Mouse (Mus musculus) spleen, adult 2 months (tissue): ENCODE results near the gene Olah. TPM values are rescaled to one million over a fixed set of nuclear protein-coding genes. Genes with fewer than 3 reads are reported as not detected.

Source experiments
- DNase-seq, 2 experiments: peaks; one replicate each; pipeline versions ENCODE4 v3.0.0 to v3.0.0-alpha.2; 2012 to 2021; ENCODE audit warnings: low spot score in 2 of 2, low read depth in 1 of 2
- H3K27ac ChIP-seq: fragments of 200-500 bp; 2 replicates; pipeline ENCODE4 v1.5.1; 2012; ENCODE audit warnings: low read length, inconsistent platforms; ENCODE audit not compliant: insufficient read depth
- H3K27me3 ChIP-seq: fragments of 200-500 bp; 2 replicates; pipeline ENCODE4 v1.6.1; 2012; ENCODE audit warnings: mild to moderate bottlenecking, moderate library complexity, low read length, inconsistent platforms; ENCODE audit not compliant: control insufficient read depth, insufficient read depth
- H3K36me3 ChIP-seq: fragments of 200-500 bp; 2 replicates; pipeline ENCODE4 v1.6.1; 2012; ENCODE audit warnings: mild to moderate bottlenecking, low read length, inconsistent platforms; ENCODE audit not compliant: control insufficient read depth, insufficient read depth
- H3K4me1 ChIP-seq: fragments of 200-500 bp; 2 replicates; pipeline ENCODE4 v1.6.1; 2011; ENCODE audit warnings: inconsistent platforms; ENCODE audit not compliant: control insufficient read depth, insufficient read depth, insufficient read length
- H3K4me3 ChIP-seq: fragments of 200-500 bp; 2 replicates; pipeline ENCODE4 v1.5.1; 2011; ENCODE audit warnings: mild to moderate bottlenecking, inconsistent platforms; ENCODE audit not compliant: insufficient read depth, insufficient read length; ENCODE audit errors: extremely low read depth
- CTCF ChIP-seq: fragments of 200-500 bp; IDR thresholded peaks from 2 replicates; pipeline ENCODE4 v1.5.1; 2011; ENCODE audit warnings: mild to moderate bottlenecking, inconsistent platforms; ENCODE audit not compliant: insufficient read depth, insufficient read length, insufficient replicate concordance; ENCODE audit errors: extremely low read depth
- POLR2A ChIP-seq: fragments of 200-500 bp; IDR thresholded peaks from 2 replicates; pipeline ENCODE4 v1.6.1; 2011; ENCODE audit warnings: low read depth, low read length, inconsistent platforms
- WGBS: fragments of 180-500 bp; shearing (Covaris S2); methylation state at CpG from one replicate; pipeline ENCODE4 v1.1.7; 2018; 5-methylcytosine and 5-hydroxymethylcytosine counted together
- polyA plus RNA-seq: library from polyadenylated mRNA; depleted of rRNA; stranded (reverse); fragments of >200 nt; gene quantifications from 2 replicates; pipeline ENCODE4 v1.2.3, GENCODE M21; 2012

The Olah gene
- polyA plus RNA-seq, 1 experiment, result not detected

DNA sequence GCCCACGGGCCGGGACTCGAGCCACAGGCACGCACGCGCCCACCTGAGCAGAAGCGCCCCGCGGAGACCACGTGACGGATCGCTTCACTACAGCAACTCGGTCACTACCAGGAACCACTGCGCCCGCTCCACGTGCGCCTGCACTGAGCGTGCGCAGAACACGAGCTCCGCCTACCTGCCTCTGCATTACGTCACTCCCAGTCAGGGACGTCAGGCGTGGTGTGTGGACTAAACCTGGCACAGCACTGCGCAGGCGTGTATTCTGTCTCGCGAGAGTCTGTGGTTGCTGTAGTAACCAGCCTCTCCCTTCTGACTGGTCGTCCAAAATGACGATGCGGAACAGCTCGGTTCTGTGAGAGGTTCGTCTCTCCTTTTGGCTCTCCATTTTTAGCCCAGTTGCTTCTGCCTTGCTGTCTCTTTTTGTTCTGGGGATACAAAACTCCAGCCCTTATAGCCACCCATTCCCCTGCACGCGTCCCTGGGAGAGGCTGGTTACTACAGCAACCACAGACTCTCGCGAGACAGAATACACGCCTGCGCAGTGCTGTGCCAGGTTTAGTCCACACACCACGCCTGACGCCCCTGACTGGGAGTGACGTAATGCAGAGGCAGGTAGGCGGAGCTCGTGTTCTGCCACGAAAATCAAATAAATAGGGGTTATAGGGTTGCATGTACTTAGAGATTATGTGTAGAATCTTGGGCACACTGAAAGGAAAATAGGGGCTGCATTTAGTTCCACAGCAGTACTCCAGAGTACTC, 64.3 kb downstream of the Olah start, which contains the start of gene Rpp38:
Rpp38 (minus strand) TSS at position 160 of the 759 bp plus-strand sequence.
- under 1% methylated on average over 45 of the region's 45 CpGs for WGBS
- Histone ChIP-seq H3K27ac (peak within 1 kb of the TSS; percentile 73), H3K4me3 (peak within 1 kb of the TSS; percentile 91), H3K27me3 (no peaks in the 10 kb centered on the region), H3K36me3 (peaks cover 8% of the 10 kb centered on the region), H3K4me1 (peaks cover 5% of the 10 kb centered on the region; the same call in 1 of the 2 replicates)
- TF ChIP-seq CTCF, result no peak
- peak; percentile 41 for TF ChIP-seq POLR2A
- DNase-seq, result peak; percentile 97

- no peak for DNase-seq
- TF ChIP-seq CTCF, result no peak
- TF ChIP-seq POLR2A, result no peak
- WGBS, result 1% methylated on average over 21 of the region's 21 CpGs
- no peaks in the 10 kb centered on the region for H3K27me3 ChIP-seq
- peak overlapping the region; percentile 73 for H3K27ac ChIP-seq
- H3K36me3 ChIP-seq, result peaks cover 8% of the 10 kb centered on the region
- peaks cover 5% of the 10 kb centered on the region; the same call in 1 of the 2 replicates for H3K4me1 ChIP-seq
- peak overlapping the region; percentile 80 for H3K4me3 ChIP-seq
Observed at GRCm38 (mm10) chr2:3332056-3332455, 65.0 kb downstream of the Olah start.

DNA sequence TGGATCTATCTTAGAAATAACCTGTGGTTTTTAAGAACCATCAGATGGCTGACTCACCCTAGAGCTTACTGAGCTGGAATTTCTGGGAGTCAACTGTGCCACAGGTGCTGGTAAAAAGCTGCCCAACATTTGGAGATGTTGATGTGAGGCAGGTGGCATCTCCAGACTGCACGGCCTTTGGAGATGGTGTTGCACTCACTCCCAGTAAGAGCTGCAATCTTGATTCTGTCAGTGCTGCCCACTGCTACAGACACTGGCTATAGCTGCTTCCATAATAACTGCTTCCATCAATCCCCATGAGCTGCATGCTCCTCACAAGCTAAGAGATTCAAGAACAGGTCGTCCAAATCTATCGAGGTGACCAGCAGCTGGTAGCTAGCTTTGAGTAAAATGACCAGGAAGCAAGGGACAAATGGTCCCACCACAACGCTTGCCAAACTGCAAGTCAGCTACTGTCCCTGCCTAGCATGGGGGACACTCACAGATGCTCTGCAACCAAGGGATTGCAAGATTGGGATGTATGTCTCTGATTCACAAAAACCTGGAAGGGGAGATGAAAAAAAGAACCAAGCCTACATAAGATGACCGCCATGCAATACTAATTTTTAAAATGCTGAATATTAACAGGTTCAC, 65.8 kb downstream of the Olah start:
- Histone ChIP-seq H3K27me3 (no peaks in the 10 kb centered on the region), H3K4me3 (no peak overlapping the region), H3K27ac (no peak overlapping the region), H3K36me3 (peaks cover 8% of the 10 kb centered on the region), H3K4me1 (peaks cover 5% of the 10 kb centered on the region; the same call in 1 of the 2 replicates)
- 71% methylated on average over 5 of the region's 5 CpGs for WGBS
- DNase-seq, result no peak
- TF ChIP-seq POLR2A (no peak), CTCF (no peak)

- TF ChIP-seq CTCF, result peak; percentile 42; the same call in 1 of the 2 replicates
- TF ChIP-seq POLR2A, result no peak
- H3K27ac ChIP-seq, result no peak overlapping the region
- peaks cover 23% of the 10 kb centered on the region for H3K36me3 ChIP-seq
- no peak overlapping the region for H3K4me3 ChIP-seq
- DNase-seq, result peak; percentile 18 to 49
- H3K4me1 ChIP-seq, result no peaks in the 10 kb centered on the region; the same call in 1 of the 2 replicates
- H3K27me3 ChIP-seq, result no peaks in the 10 kb centered on the region
- WGBS, result 26% methylated on average over 1 of the region's 1 CpGs
Observed at GRCm38 (mm10) chr2:3327351-3327750, 69.7 kb downstream of the Olah start.

DNA sequence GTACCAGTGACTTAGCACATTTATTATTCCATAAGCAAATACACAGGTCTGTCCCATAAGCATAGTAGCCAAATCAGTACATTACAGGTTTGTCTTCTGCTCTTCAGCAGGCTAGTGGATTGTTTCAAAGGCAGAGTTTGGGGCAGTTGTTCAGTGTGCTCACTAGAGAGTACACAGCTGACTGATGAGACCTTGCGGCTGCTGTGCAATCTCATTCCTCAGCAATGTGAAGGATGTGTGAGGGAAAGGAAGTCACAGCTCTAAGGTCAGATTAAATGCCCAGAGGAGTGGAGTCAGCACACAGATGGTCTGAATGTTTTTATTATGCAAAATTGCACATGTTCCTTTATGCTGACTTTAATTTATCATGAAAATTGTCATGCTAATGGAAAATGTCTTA, 70.5 kb downstream of the Olah start:
- no peaks in the 10 kb centered on the region for H3K27me3 ChIP-seq
- DNase-seq, result no peak
- no peaks in the 10 kb centered on the region; the same call in 1 of the 2 replicates for H3K4me1 ChIP-seq
- WGBS, result 88% methylated on average over 1 of the region's 1 CpGs
- no peak overlapping the region for H3K27ac ChIP-seq
- H3K36me3 ChIP-seq, result peaks cover 23% of the 10 kb centered on the region
- no peak overlapping the region for H3K4me3 ChIP-seq
- TF ChIP-seq CTCF (no peak), POLR2A (no peak)

DNA sequence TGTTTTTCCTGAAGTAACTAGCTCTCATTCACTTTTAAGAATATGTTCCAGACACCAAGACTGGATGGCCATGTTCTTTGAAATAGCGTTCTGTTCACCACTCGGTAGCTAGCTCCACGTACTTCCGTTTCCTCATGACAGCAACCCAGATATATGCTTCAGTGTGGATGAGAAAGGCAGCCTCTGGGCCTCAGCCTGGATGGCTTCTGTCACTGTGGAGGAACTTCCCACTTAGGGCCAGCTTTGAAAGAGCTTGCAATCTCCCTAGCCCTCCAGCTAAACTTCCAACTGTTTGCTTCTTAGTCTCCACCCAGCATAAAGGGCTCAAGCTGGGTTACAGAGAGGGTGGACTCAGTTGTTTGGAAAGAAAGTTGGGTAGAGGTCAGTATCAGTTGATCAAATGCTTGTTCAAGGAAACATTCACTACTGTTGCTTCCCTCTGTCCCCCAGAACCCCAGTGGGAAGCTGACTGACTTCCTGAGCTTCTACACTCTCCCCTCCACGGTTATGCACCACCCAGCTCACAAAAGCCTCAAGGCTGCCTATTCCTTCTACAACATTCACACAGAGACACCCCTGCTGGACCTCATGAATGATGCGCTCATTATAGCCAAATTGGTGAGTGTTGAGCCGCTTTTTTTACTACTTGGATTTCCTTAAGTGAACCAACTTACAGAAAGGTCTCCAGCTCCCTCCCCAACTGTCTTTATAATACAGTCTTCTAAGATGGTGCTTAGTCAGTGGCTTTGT, 72.5 kb downstream of the Olah start:
- H3K36me3 ChIP-seq, result peaks cover 25% of the 10 kb centered on the region
- TF ChIP-seq POLR2A, result no peak
- no peak for TF ChIP-seq CTCF
- WGBS, result 91% methylated on average over 7 of the region's 7 CpGs
- no peaks in the 10 kb centered on the region for H3K4me1 ChIP-seq
- no peak overlapping the region for H3K27ac ChIP-seq
- no peak for DNase-seq
- H3K4me3 ChIP-seq, result no peak overlapping the region
- no peaks in the 10 kb centered on the region for H3K27me3 ChIP-seq
